ENCODE assay signal across 26 mouse cellular contexts in the genomic region with DNA sequence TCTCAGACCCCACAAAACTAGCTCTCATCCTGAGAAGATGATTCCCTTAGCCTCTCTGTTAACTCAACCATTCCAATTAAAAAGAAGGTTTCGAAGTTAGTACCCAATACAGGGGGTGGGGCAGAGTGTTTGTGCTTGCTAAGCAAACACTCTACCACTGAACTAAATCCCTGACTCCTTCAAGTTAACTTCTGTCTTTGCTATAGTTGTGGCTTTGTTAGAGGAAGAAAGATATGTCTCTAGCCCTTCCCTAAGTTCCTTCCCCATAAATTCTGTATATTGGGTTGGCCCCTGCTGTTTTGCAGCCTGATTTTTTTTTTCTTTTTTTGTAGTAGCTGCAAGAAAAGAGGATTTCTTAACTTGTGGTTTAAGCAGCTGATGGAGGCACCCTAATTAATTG.
DNase-seq lines count a peak whose midpoint lies in the region; ATAC-seq and TF ChIP-seq lines count a peak whose summit lies in the region.
"Had no signal": no experiment of that assay in that cellular context is flagged by ENCODE, and none has a peak within 500 bp of the region (broad histone marks: within the 10 kb centered on the region; RNA-seq: fewer than 3 reads in every experiment).

No protein-coding gene starts in this region.

- no peaks in the 10 kb centered on the region for H3K9me3 ChIP-seq in liver, embryonic 15.5 days (replicated peaks)
- no peaks in the 10 kb centered on the region for H3K9me3 ChIP-seq in liver, postnatal 0 days (ENCODE audit: low read length)
- H3K9me3 ChIP-seq in stomach, embryonic 15.5 days, result no peaks in the 10 kb centered on the region
- no peaks in the 10 kb centered on the region for H3K9me3 ChIP-seq in stomach, postnatal 0 days (ENCODE audit: control insufficient read depth, low read length)
- H3K9me3 ChIP-seq: embryonic facial prominence, embryonic 15.5 days; forebrain, embryonic 15.5 days; heart, embryonic 10.5 days; hindbrain, embryonic 10.5 days; intestine, embryonic 15.5 days; midbrain, embryonic 10.5 days had no signal

- no peak overlapping the region for H3K9ac ChIP-seq in liver, embryonic 15.5 days
- no peak overlapping the region for H3K9ac ChIP-seq in liver, postnatal 0 days (replicated peaks)
- no peak overlapping the region for H3K9ac ChIP-seq in stomach, embryonic 15.5 days
- no peak overlapping the region for H3K9ac ChIP-seq in stomach, postnatal 0 days (ENCODE audit: low read length)
- H3K9ac ChIP-seq: embryonic facial prominence, embryonic 15.5 days; forebrain, embryonic 15.5 days; intestine, embryonic 15.5 days; lung, embryonic 14.5 days had no signal

- WGBS in liver, embryonic 15.5 days (ENCODE audit: insufficient replicate concordance), result 65% methylated on average over 1 of the region's 1 CpGs
- 52% methylated on average over 1 of the region's 1 CpGs for WGBS in liver, postnatal 0 days (ENCODE audit: insufficient replicate concordance)
- 54% methylated on average over 1 of the region's 1 CpGs for WGBS in stomach, embryonic 15.5 days
- WGBS in stomach, postnatal 0 days, result 53% methylated on average over 1 of the region's 1 CpGs

- no peak for TF ChIP-seq CTCF in liver, postnatal 0 days (IDR thresholded peaks at IDR 0.05; ENCODE audit: low read depth)
- TF ChIP-seq CTCF in stomach, postnatal 0 days (IDR thresholded peaks at IDR 0.05; ENCODE audit: low read depth), result no peak

- no peak overlapping the region for H3K4me3 ChIP-seq in liver, embryonic 15.5 days (replicated peaks)
- no peak overlapping the region for H3K4me3 ChIP-seq in liver, postnatal 0 days (ENCODE audit: low read depth, low read length)
- no peak overlapping the region for H3K4me3 ChIP-seq in stomach, embryonic 15.5 days (replicated peaks)
- no peak overlapping the region for H3K4me3 ChIP-seq in stomach, postnatal 0 days (ENCODE audit: low read depth, low read length)
- H3K4me3 ChIP-seq: embryonic facial prominence, embryonic 15.5 days; forebrain, embryonic 15.5 days; heart, embryonic 10.5 days; hindbrain, embryonic 10.5 days; intestine, embryonic 15.5 days; left cerebral cortex, adult 2 months; midbrain, embryonic 10.5 days had no signal

- no peak overlapping the region for H3K4me2 ChIP-seq in liver, embryonic 15.5 days
- H3K4me2 ChIP-seq in liver, postnatal 0 days (ENCODE audit: low read depth, low read length), result no peak overlapping the region
- no peak overlapping the region for H3K4me2 ChIP-seq in stomach, embryonic 15.5 days
- no peak overlapping the region for H3K4me2 ChIP-seq in stomach, postnatal 0 days (replicated peaks; ENCODE audit: low read depth)
- H3K4me2 ChIP-seq: embryonic facial prominence, embryonic 15.5 days; forebrain, embryonic 15.5 days; intestine, embryonic 15.5 days; lung, embryonic 14.5 days had no signal

- no peaks in the 10 kb centered on the region for H3K27me3 ChIP-seq in liver, embryonic 15.5 days
- H3K27me3 ChIP-seq in liver, postnatal 0 days (ENCODE audit: insufficient read depth, low read length), result no peaks in the 10 kb centered on the region
- H3K27me3 ChIP-seq in stomach, embryonic 15.5 days (replicated peaks), result no peaks in the 10 kb centered on the region
- H3K27me3 ChIP-seq in stomach, postnatal 0 days (ENCODE audit: control insufficient read depth, insufficient read depth, low read length), result no peaks in the 10 kb centered on the region
- H3K27me3 ChIP-seq: embryonic facial prominence, embryonic 15.5 days; forebrain, embryonic 15.5 days; intestine, embryonic 15.5 days had no signal

- H3K36me3 ChIP-seq in liver, embryonic 15.5 days (replicated peaks), result peaks cover 6% of the 10 kb centered on the region; the same call in 1 of the 2 replicates
- H3K36me3 ChIP-seq in liver, postnatal 0 days (replicated peaks; ENCODE audit: insufficient read depth, low read length), result 0 out of 2 replicates have a peak, but pooled peaks cover 2% of the 10 kb centered on the region
- H3K36me3 ChIP-seq in stomach, embryonic 15.5 days, result no peaks in the 10 kb centered on the region
- no peaks in the 10 kb centered on the region for H3K36me3 ChIP-seq in stomach, postnatal 0 days (ENCODE audit: control insufficient read depth, insufficient read depth, low read length)
- H3K36me3 ChIP-seq: embryonic facial prominence, embryonic 15.5 days; forebrain, embryonic 15.5 days; heart, embryonic 10.5 days; hindbrain, embryonic 10.5 days; intestine, embryonic 15.5 days; midbrain, embryonic 10.5 days had no signal

- 0 out of 2 replicates have a peak overlapping the region, but pooled peaks have one; percentile 0 for H3K27ac ChIP-seq in liver, embryonic 15.5 days (replicated peaks)
- H3K27ac ChIP-seq in liver, postnatal 0 days (ENCODE audit: low read depth), result no peak overlapping the region
- 0 out of 2 replicates have a peak overlapping the region, but pooled peaks have one; percentile 1 for H3K27ac ChIP-seq in stomach, embryonic 15.5 days
- no peak overlapping the region for H3K27ac ChIP-seq in stomach, postnatal 0 days (replicated peaks)
- H3K27ac ChIP-seq: embryonic facial prominence, embryonic 15.5 days; forebrain, embryonic 15.5 days; heart, embryonic 10.5 days; hindbrain, embryonic 10.5 days; intestine, embryonic 15.5 days; left cerebral cortex, adult 2 months; midbrain, embryonic 10.5 days had no signal

- peaks cover 48% of the 10 kb centered on the region for H3K4me1 ChIP-seq in liver, embryonic 15.5 days (replicated peaks)
- peaks cover 36% of the 10 kb centered on the region for H3K4me1 ChIP-seq in liver, postnatal 0 days (ENCODE audit: insufficient read depth)
- H3K4me1 ChIP-seq in stomach, embryonic 15.5 days, result peaks cover 15% of the 10 kb centered on the region; the same call in 1 of the 2 replicates
- peaks cover 5% of the 10 kb centered on the region; the same call in 1 of the 2 replicates for H3K4me1 ChIP-seq in stomach, postnatal 0 days (replicated peaks; ENCODE audit: control insufficient read depth, insufficient read depth)

- no peak for DNase-seq in liver, postnatal 0 days
- no peak for DNase-seq in stomach, postnatal 0 days (ENCODE audit: low spot score)
- DNase-seq in urinary bladder, postnatal 14 days (ENCODE audit: low spot score), result no peak
- DNase-seq in retina, postnatal 1 day, result no peak
- DNase-seq: adrenal gland, postnatal 10 days; cerebellum, adult 9-10 months; gastrocnemius, postnatal 25 days; kidney, adult 8-10 months; kidney, postnatal 10 days; left cerebral cortex, postnatal 4 days; liver; lung, embryonic 14.5 days; right cerebral cortex, postnatal 25 days; spleen, adult 18-20 months; thymus, postnatal 25 days had no signal

- TF ChIP-seq EP300 in liver, postnatal 0 days (IDR thresholded peaks at IDR 0.05; ENCODE audit: low read depth), result no peak
- TF ChIP-seq EP300 in stomach, postnatal 0 days (optimal IDR thresholded peaks at IDR 0.05), result no peak

- no peak for ATAC-seq in liver, embryonic 15.5 days (ENCODE audit: insufficient read depth)
- no peak for ATAC-seq in liver, postnatal 0 days
- no peak for ATAC-seq in stomach, embryonic 15.5 days (ENCODE audit: insufficient read depth, low FRiP score, low read depth)
- no peak for ATAC-seq in stomach, postnatal 0 days (ENCODE audit: low FRiP score, low TSS enrichment)
- ATAC-seq in granulocyte monocyte progenitor cell, adult 5-6 weeks (replicated peaks; ENCODE audit: poor library complexity, severe bottlenecking), result peak; percentile 60
- ATAC-seq: forebrain, embryonic 15.5 days; hindbrain, embryonic 16.5 days; intestine, embryonic 15.5 days had no signal

Comparison
In these comparisons a context has a peak if more than half of its experiments do, and no peak if none do; other contexts are left out.
1. H3K27ac ChIP-seq: peak in liver, embryonic 15.5 days (single experiment) and stomach, embryonic 15.5 days (single experiment); none in liver, postnatal 0 days (single experiment) and stomach, postnatal 0 days (single experiment).